Mouse (Mus musculus): ENCODE data around the gene Tkt.

DNA sequence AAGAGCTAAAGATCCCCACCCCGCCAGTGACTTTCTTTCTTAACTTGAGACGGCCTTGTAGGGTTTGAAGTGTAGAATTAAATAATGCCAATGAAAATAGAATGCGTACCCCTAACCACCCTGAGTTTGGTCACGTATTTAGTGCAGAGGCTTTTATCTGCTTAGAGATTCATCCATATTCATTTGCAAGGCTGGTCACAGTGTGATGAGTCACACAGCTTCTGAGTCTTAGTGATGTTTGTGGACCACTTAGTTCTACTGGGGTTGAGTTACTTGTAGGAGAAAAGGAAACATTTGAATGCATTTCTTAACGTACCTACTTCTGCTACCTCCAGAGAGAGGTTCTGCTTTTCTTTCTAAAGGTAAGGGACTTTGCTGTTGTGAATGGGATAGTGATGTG is 43.2 kb upstream of the Tkt start:
- TF ChIP-seq POLR2A (IDR thresholded peaks at IDR 0.05; ENCODE audit: borderline replicate concordance, low read depth, low read length), result no peak
- no peak for TF ChIP-seq CTCF (IDR thresholded peaks at IDR 0.05; ENCODE audit: low read depth, low read length)
